Mouse (Mus musculus) ES-E14 (cell line): ENCODE measurements around the gene Ly86. TPM values are rescaled to one million over a fixed set of nuclear protein-coding genes. Genes with fewer than 3 reads are reported as not detected.

ENCODE experiments used
- DNase-seq: peaks from one replicate; pipeline ENCODE4 v3.0.0-alpha.2; 2013; ENCODE audit warnings: low read depth, low spot score
- H3K27ac ChIP-seq: 2 replicates; pipeline ENCODE4 v1.5.1; 2012; ENCODE audit warnings: low read depth, mild to moderate bottlenecking, low read length, moderate library complexity, mixed read lengths; ENCODE audit not compliant: poor library complexity, insufficient read depth, severe bottlenecking
- H3K36me3 ChIP-seq: 2 replicates; pipeline ENCODE4 v1.6.1; 2012; ENCODE audit warnings: mild to moderate bottlenecking, low read length, moderate library complexity, mixed read lengths; ENCODE audit not compliant: control insufficient read depth, poor library complexity, insufficient read depth, severe bottlenecking
- H3K4me1 ChIP-seq, 2 experiments: fragments of 150-350 bp in 1 of 2; sonication (generic) in 1 of 2; 2 replicates each; pipeline ENCODE4 v1.6.1; 2012; ENCODE audit warnings: low read length in 2 of 2, mild to moderate bottlenecking in 1 of 2, mixed read lengths in 1 of 2; ENCODE audit not compliant: control insufficient read depth in 2 of 2, insufficient read depth in 2 of 2, poor library complexity in 1 of 2
- H3K4me3 ChIP-seq, 2 experiments: fragments of 150-350 bp in 1 of 2; sonication (generic) in 1 of 2; 2 replicates each; pipeline ENCODE4 v1.5.1; 2012; ENCODE audit warnings: low read length in 2 of 2, low read depth in 1 of 2, mild to moderate bottlenecking in 1 of 2, mixed read lengths in 1 of 2; ENCODE audit not compliant: insufficient read depth in 1 of 2, poor library complexity in 1 of 2, severe bottlenecking in 1 of 2
- H3K9ac ChIP-seq: 2 replicates; pipeline ENCODE4 v1.6.1; 2012; ENCODE audit warnings: low read depth, mild to moderate bottlenecking, low read length, mixed read lengths; ENCODE audit not compliant: poor library complexity, insufficient read depth, severe bottlenecking
- H3K9me3 ChIP-seq: fragments of 150-350 bp; sonication (generic); 2 replicates; pipeline ENCODE4 v1.6.1; 2012; ENCODE audit warnings: low read depth, mild to moderate bottlenecking, low read length; ENCODE audit not compliant: control insufficient read depth, insufficient read depth
- CHD2 ChIP-seq: IDR thresholded peaks from 2 replicates; pipeline ENCODE4 v1.6.1; 2014; ENCODE audit warnings: mild to moderate bottlenecking, low read depth, low read length, inconsistent platforms
- HCFC1 ChIP-seq: IDR thresholded peaks from 2 replicates; pipeline ENCODE4 v1.6.1; 2012; ENCODE audit warnings: low read length, inconsistent platforms, borderline replicate concordance; ENCODE audit not compliant: insufficient read depth
- MAFK ChIP-seq: IDR thresholded peaks from 2 replicates; pipeline ENCODE4 v1.6.1; 2014; ENCODE audit warnings: mild to moderate bottlenecking, low read depth, low read length, inconsistent platforms; ENCODE audit not compliant: insufficient read depth
- ZC3H11A ChIP-seq: IDR thresholded peaks from 2 replicates; pipeline ENCODE4 v1.6.1; 2012; ENCODE audit warnings: low read depth, mild to moderate bottlenecking, inconsistent platforms, low read length, borderline replicate concordance
- ZNF384 ChIP-seq: IDR thresholded peaks from 2 replicates; pipeline ENCODE4 v1.6.1; 2012; ENCODE audit warnings: low read depth, low read length, inconsistent platforms
- in situ Hi-C, 2 experiments: fragments of 600-800 bp; cut with MboI; formaldehyde crosslinking; loops; one replicate each; pipeline ENCODE4 v1.15.1; 2025; ENCODE audit warnings: low sequenced_read_pairs in 2 of 2, inconsistent platforms in 1 of 2; ENCODE audit not compliant: unreplicated experiment in 2 of 2
- total RNA-seq: library from RNA; depleted of rRNA; stranded (reverse); fragments of 300-350 nt; gene quantifications from 2 replicates; pipeline ENCODE4 v1.2.3, GENCODE M21; 2012

The Ly86 gene
- total RNA-seq, 1 experiment: 0.94 TPM

- in situ Hi-C loops: no loop called here
These were observed 8.9 kb downstream of the Ly86 start for GRCm38 (mm10) chr13:37353868-37354267.

GRCm38 (mm10) chr13:37354432-37354831 is 9.4 kb downstream of the Ly86 start:
- Histone ChIP-seq H3K36me3 (no peaks in the 10 kb centered on the region), H3K9ac (no peak overlapping the region), H3K4me3 (no peak overlapping the region), H3K27ac (no peak overlapping the region), H3K9me3 (no peaks in the 10 kb centered on the region), H3K4me1 (no peaks in the 10 kb centered on the region)
- no peak for DNase-seq
- TF ChIP-seq CHD2 (no peak), ZC3H11A (no peak), HCFC1 (no peak), MAFK (no peak), ZNF384 (no peak)
- in situ Hi-C loops: no loop called here

More at GRCm38 (mm10) chr13:37353868-37354267, 8.9 kb downstream of the Ly86 start:
- Histone ChIP-seq H3K9ac (no peak overlapping the region), H3K4me3 (no peak overlapping the region), H3K27ac (no peak overlapping the region), H3K36me3 (no peaks in the 10 kb centered on the region), H3K4me1 (no peaks in the 10 kb centered on the region), H3K9me3 (no peaks in the 10 kb centered on the region)
- TF ChIP-seq ZNF384 (no peak), HCFC1 (no peak), ZC3H11A (no peak), CHD2 (no peak), MAFK (no peak)
- DNase-seq: no peak

GRCm38 (mm10) chr13:37355642-37356331 is 10.8 kb downstream of the Ly86 start:
- in situ Hi-C loops: no loop called here
- TF ChIP-seq CHD2: no peak
- no peak for TF ChIP-seq ZNF384
- no peaks in the 10 kb centered on the region for H3K9me3 ChIP-seq
- H3K4me1 ChIP-seq: no peaks in the 10 kb centered on the region
- no peak overlapping the region for H3K4me3 ChIP-seq
- no peak for DNase-seq
- no peaks in the 10 kb centered on the region for H3K36me3 ChIP-seq
- H3K27ac ChIP-seq: no peak overlapping the region
- H3K9ac ChIP-seq: no peak overlapping the region

DNA sequence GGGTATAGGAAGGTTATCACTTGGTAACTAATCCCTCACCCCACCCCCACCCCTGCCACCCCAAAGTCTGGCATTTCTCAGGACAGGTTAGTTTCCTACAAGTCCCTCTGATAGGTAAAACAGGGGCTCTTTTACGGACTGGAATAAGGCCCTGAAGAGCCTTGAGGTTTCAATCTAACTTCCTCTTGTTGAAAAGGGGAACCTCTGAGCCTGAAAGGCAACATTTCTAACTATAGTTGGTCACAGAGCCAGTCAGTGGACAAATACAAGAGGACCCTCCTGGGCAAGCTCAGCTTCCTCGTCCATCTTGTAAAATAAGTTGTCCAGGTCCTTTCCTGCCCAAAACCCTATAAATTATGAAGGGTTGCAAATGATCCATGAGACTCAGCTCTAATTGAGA is 11.5 kb downstream of the Ly86 start:
- in situ Hi-C loops: no loop called here
- no peaks in the 10 kb centered on the region for H3K4me1 ChIP-seq
- no peak overlapping the region for H3K9ac ChIP-seq
- H3K4me3 ChIP-seq: no peak overlapping the region
- no peak overlapping the region for H3K27ac ChIP-seq
- no peaks in the 10 kb centered on the region for H3K36me3 ChIP-seq
- no peaks in the 10 kb centered on the region for H3K9me3 ChIP-seq
- no peak for TF ChIP-seq ZNF384
- no peak for TF ChIP-seq MAFK
- TF ChIP-seq CHD2: no peak
- TF ChIP-seq HCFC1: no peak
- TF ChIP-seq ZC3H11A: no peak
- DNase-seq: no peak

- in situ Hi-C loops: no loop called here
- Histone ChIP-seq H3K4me3 (no peak overlapping the region), H3K4me1 (no peaks in the 10 kb centered on the region), H3K36me3 (no peaks in the 10 kb centered on the region), H3K9me3 (no peaks in the 10 kb centered on the region), H3K27ac (no peak overlapping the region), H3K9ac (no peak overlapping the region)
- DNase-seq: no peak
- TF ChIP-seq ZC3H11A: no peak
- no peak for TF ChIP-seq MAFK
- no peak for TF ChIP-seq ZNF384
- TF ChIP-seq HCFC1: no peak
- no peak for TF ChIP-seq CHD2
These were observed 13.1 kb downstream of the Ly86 start for GRCm38 (mm10) chr13:37358112-37358511.
